Mouse (Mus musculus): Measurements from ENCODE around the gene Trim16. TPM values are rescaled to one million over a fixed set of nuclear protein-coding genes. Genes with fewer than 3 reads are reported as not detected.
A peak's percentile ranks its signal among the peaks of the same experiment; 100 is the strongest.

Trim16 gene
- polyA plus RNA-seq, 1 experiment from 2014 or later = 4.8 TPM

- WGBS = 80% methylated on average over 1 of the region's 1 CpGs
Measured at GRCm38 (mm10) chr11:62877391-62877790, 57.4 kb downstream of the Trim16 start.

DNA sequence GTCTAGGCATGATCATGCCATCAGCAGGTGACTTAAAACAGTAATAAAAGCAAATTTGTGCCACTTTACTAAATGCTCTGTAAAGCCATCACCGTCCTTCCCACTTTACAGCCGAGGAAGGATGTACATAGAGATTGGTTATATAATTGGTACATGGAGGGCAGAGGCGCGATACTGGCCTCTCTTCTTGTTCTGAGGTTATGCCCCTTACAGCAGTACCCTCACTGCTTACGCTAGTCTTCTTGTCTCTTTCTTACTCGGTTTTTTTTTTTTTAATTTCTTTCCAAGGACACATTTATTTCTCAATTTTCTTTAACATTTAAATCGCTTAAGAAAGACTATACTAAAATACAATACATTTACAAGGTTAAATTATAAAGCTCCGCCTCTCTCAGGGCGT lies 58.7 kb downstream of the Trim16 start:
- H3K4me3 ChIP-seq (replicated peaks; ENCODE audit: low read length) = peak overlapping the region; percentile 53
- H3K9me3 ChIP-seq (ENCODE audit: control insufficient read depth, low read length) = no peaks in the 10 kb centered on the region
- WGBS = 31% methylated on average over 9 of the region's 9 CpGs
- no peaks in the 10 kb centered on the region for H3K27me3 ChIP-seq (replicated peaks; ENCODE audit: control insufficient read depth, insufficient read depth, low read length)
- peak overlapping the region; percentile 15; the same call in 1 of the 2 replicates for H3K9ac ChIP-seq (replicated peaks; ENCODE audit: low read depth, low read length)
- peak; percentile 0; the same call in 1 of the 2 replicates for ATAC-seq
- peak overlapping the region; percentile 8; the same call in 1 of the 2 replicates for H3K27ac ChIP-seq (ENCODE audit: low read length)
- H3K4me2 ChIP-seq (ENCODE audit: low read length) = peak overlapping the region; percentile 77
- peaks cover 12% of the 10 kb centered on the region for H3K4me1 ChIP-seq (replicated peaks; ENCODE audit: control insufficient read depth, insufficient read depth, low read length)
- H3K36me3 ChIP-seq (ENCODE audit: control insufficient read depth, insufficient read depth) = 0 out of 2 replicates have a peak, but pooled peaks cover 2% of the 10 kb centered on the region

More at GRCm38 (mm10) chr11:62877391-62877790, 57.4 kb downstream of the Trim16 start:
- Histone ChIP-seq H3K4me1 (replicated peaks; ENCODE audit: control insufficient read depth, insufficient read depth, low read length) (peaks cover 12% of the 10 kb centered on the region), H3K36me3 (ENCODE audit: control insufficient read depth, insufficient read depth) (no peaks in the 10 kb centered on the region), H3K4me3 (replicated peaks; ENCODE audit: low read length) (no peak overlapping the region), H3K4me2 (ENCODE audit: low read length) (no peak overlapping the region), H3K27ac (ENCODE audit: low read length) (no peak overlapping the region), H3K9ac (replicated peaks; ENCODE audit: low read depth, low read length) (no peak overlapping the region), H3K9me3 (ENCODE audit: control insufficient read depth, low read length) (no peaks in the 10 kb centered on the region), H3K27me3 (replicated peaks; ENCODE audit: control insufficient read depth, insufficient read depth, low read length) (no peaks in the 10 kb centered on the region)
- ATAC-seq = no peak

GRCm38 (mm10) chr11:62879220-62880048 lies 59.4 kb downstream of the Trim16 start, which contains the start of gene Tvp23b:
Tvp23b (plus strand) TSS chr11:62879455.
- Histone ChIP-seq H3K9ac (replicated peaks; ENCODE audit: low read depth, low read length) (peak within 1 kb of the TSS; percentile 81), H3K4me2 (ENCODE audit: low read length) (peak within 1 kb of the TSS; percentile 77), H3K27me3 (replicated peaks; ENCODE audit: control insufficient read depth, insufficient read depth, low read length) (no peaks in the 10 kb centered on the region), H3K4me1 (replicated peaks; ENCODE audit: control insufficient read depth, insufficient read depth, low read length) (peaks cover 12% of the 10 kb centered on the region), H3K9me3 (ENCODE audit: control insufficient read depth, low read length) (no peaks in the 10 kb centered on the region), H3K27ac (ENCODE audit: low read length) (peak within 1 kb of the TSS; percentile 70), H3K4me3 (replicated peaks; ENCODE audit: low read length) (peak within 1 kb of the TSS; percentile 53), H3K36me3 (ENCODE audit: control insufficient read depth, insufficient read depth) (0 out of 2 replicates have a peak, but pooled peaks cover 2% of the 10 kb centered on the region)
- WGBS = 1% methylated on average over 55 of the region's 55 CpGs
- peak; percentile 97 for ATAC-seq

DNA sequence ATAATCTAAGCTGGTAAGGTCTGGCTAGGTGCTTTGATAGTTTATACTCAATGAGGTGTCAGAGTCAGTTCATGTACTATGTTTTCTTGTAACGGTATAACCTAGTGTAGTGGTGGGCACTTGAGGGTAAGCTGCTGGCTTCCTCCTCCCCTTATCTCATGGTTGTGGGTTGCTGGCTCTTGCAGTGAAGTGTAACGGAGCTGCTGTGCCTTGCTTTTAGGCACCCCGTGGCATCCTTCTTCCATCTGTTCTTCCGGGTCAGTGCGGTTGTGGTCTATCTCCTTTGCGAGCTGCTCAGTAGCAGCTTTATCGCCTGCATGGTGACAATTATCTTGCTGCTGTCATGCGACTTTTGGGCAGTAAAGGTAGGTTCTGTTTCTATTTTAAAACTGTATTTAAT lies 63.4 kb downstream of the Trim16 start:
- Histone ChIP-seq H3K9me3 (ENCODE audit: control insufficient read depth, low read length) (no peaks in the 10 kb centered on the region), H3K4me3 (replicated peaks; ENCODE audit: low read length) (no peak overlapping the region)
- WGBS = 91% methylated on average over 8 of the region's 8 CpGs

GRCm38 (mm10) chr11:62885323-62885722 lies 65.3 kb downstream of the Trim16 start:
- Histone ChIP-seq H3K4me2 (ENCODE audit: low read length) (no peak overlapping the region), H3K9me3 (ENCODE audit: control insufficient read depth, low read length) (no peaks in the 10 kb centered on the region), H3K36me3 (ENCODE audit: control insufficient read depth, insufficient read depth) (peaks cover 6% of the 10 kb centered on the region; the same call in 1 of the 2 replicates), H3K4me3 (replicated peaks; ENCODE audit: low read length) (no peak overlapping the region), H3K9ac (replicated peaks; ENCODE audit: low read depth, low read length) (no peak overlapping the region), H3K27me3 (replicated peaks; ENCODE audit: control insufficient read depth, insufficient read depth, low read length) (no peaks in the 10 kb centered on the region), H3K27ac (ENCODE audit: low read length) (no peak overlapping the region), H3K4me1 (replicated peaks; ENCODE audit: control insufficient read depth, insufficient read depth, low read length) (peaks cover 1% of the 10 kb centered on the region; the same call in 1 of the 2 replicates)
- no peak for ATAC-seq
- 90% methylated on average over 5 of the region's 5 CpGs for WGBS

More for the DNA sequence above, 63.4 kb downstream of the Trim16 start:
- H3K36me3 ChIP-seq (ENCODE audit: control insufficient read depth, insufficient read depth) = peaks cover 4% of the 10 kb centered on the region; the same call in 1 of the 2 replicates
- H3K4me2 ChIP-seq (ENCODE audit: low read length) = no peak overlapping the region
- ATAC-seq = no peak
- no peak overlapping the region for H3K27ac ChIP-seq (ENCODE audit: low read length)
- no peaks in the 10 kb centered on the region for H3K27me3 ChIP-seq (replicated peaks; ENCODE audit: control insufficient read depth, insufficient read depth, low read length)
- no peak overlapping the region for H3K9ac ChIP-seq (replicated peaks; ENCODE audit: low read depth, low read length)
- H3K4me1 ChIP-seq (replicated peaks; ENCODE audit: control insufficient read depth, insufficient read depth, low read length) = peaks cover 11% of the 10 kb centered on the region

GRCm38 (mm10) chr11:62890796-62891195 lies 70.8 kb downstream of the Trim16 start:
- ATAC-seq = no peak
- Histone ChIP-seq H3K36me3 (ENCODE audit: control insufficient read depth, insufficient read depth) (peaks cover 10% of the 10 kb centered on the region), H3K9ac (replicated peaks; ENCODE audit: low read depth, low read length) (no peak overlapping the region), H3K27me3 (replicated peaks; ENCODE audit: control insufficient read depth, insufficient read depth, low read length) (no peaks in the 10 kb centered on the region), H3K4me2 (ENCODE audit: low read length) (no peak overlapping the region), H3K4me1 (replicated peaks; ENCODE audit: control insufficient read depth, insufficient read depth, low read length) (no peaks in the 10 kb centered on the region), H3K9me3 (ENCODE audit: control insufficient read depth, low read length) (no peaks in the 10 kb centered on the region), H3K4me3 (replicated peaks; ENCODE audit: low read length) (no peak overlapping the region), H3K27ac (ENCODE audit: low read length) (no peak overlapping the region)
- 89% methylated on average over 4 of the region's 4 CpGs for WGBS

DNA sequence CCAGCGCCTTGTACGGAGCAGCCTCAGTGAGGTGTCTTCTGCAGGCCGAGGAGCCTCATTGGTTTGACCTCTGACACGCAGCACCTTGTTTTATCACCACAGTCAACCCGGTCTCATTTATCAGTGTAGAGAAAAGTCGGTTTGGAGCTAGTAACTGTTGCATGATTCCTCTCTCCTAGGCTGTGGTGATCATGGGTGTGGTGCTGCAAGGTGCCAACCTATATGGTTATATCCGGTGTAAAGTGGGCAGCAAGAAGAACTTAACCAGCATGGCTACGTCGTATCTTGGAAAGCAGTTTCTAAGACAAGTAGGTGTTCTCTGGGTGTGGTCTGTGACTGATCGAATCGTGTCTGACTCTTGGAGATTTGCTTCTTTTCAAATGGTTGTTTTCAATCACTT lies 71.7 kb downstream of the Trim16 start:
- ATAC-seq = no peak
- H3K36me3 ChIP-seq (ENCODE audit: control insufficient read depth, insufficient read depth) = peaks cover 10% of the 10 kb centered on the region
- no peaks in the 10 kb centered on the region for H3K4me1 ChIP-seq (replicated peaks; ENCODE audit: control insufficient read depth, insufficient read depth, low read length)
- WGBS = 97% methylated on average over 11 of the region's 11 CpGs
- no peak overlapping the region for H3K9ac ChIP-seq (replicated peaks; ENCODE audit: low read depth, low read length)
- H3K9me3 ChIP-seq (ENCODE audit: control insufficient read depth, low read length) = no peaks in the 10 kb centered on the region
- H3K4me2 ChIP-seq (ENCODE audit: low read length) = no peak overlapping the region
- no peaks in the 10 kb centered on the region for H3K27me3 ChIP-seq (replicated peaks; ENCODE audit: control insufficient read depth, insufficient read depth, low read length)
- H3K27ac ChIP-seq (ENCODE audit: low read length) = no peak overlapping the region
- H3K4me3 ChIP-seq (replicated peaks; ENCODE audit: low read length) = no peak overlapping the region

Other genes with a start within 250 kb of the Trim16 start
- 19.1 and 27.2 TPM in 2 replicates for gene Trpv2, start 245.7 kb upstream of the Trim16 start, polyA plus RNA-seq (2015; fragmentation: Nextera tagmentation; extraction: Ambion mirVana)
- gene Lrrc75a, start 171.7 kb upstream of the Trim16 start, polyA plus RNA-seq (2015; fragmentation: Nextera tagmentation; extraction: Ambion mirVana) = 9.7 and 10.6 TPM in 2 replicates
- 28.5 and 29.2 TPM in 2 replicates for gene Mmgt2, start 171.6 kb upstream of the Trim16 start, polyA plus RNA-seq (2015; fragmentation: Nextera tagmentation; extraction: Ambion mirVana)
- 27.1 and 29.0 TPM in 2 replicates for gene Zfp287, start 88.3 kb upstream of the Trim16 start, polyA plus RNA-seq (2015; fragmentation: Nextera tagmentation; extraction: Ambion mirVana)
- gene Gm10428, start 67.1 kb upstream of the Trim16 start, polyA plus RNA-seq (2015; fragmentation: Nextera tagmentation; extraction: Ambion mirVana) = not detected in 2 replicates
- gene Zfp286, start 30.8 kb upstream of the Trim16 start, polyA plus RNA-seq (2015; fragmentation: Nextera tagmentation; extraction: Ambion mirVana) = 38.8 and 39.6 TPM in 2 replicates
- gene Fbxw10, start 26.8 kb downstream of the Trim16 start, polyA plus RNA-seq (2015; fragmentation: Nextera tagmentation; extraction: Ambion mirVana) = 0.21 and 0.25 TPM in 2 replicates
- gene Tvp23b, start 59.2 kb downstream of the Trim16 start, polyA plus RNA-seq (2015; fragmentation: Nextera tagmentation; extraction: Ambion mirVana) = 55.0 and 64.9 TPM in 2 replicates
- 0.36 TPM in 1 of 2 replicates, not detected in the other for gene Cdrt4, start 131.0 kb downstream of the Trim16 start, polyA plus RNA-seq (2015; fragmentation: Nextera tagmentation; extraction: Ambion mirVana)
- gene Tekt3, start 241.4 kb downstream of the Trim16 start, polyA plus RNA-seq (2015; fragmentation: Nextera tagmentation; extraction: Ambion mirVana) = not detected in 2 replicates